Mouse (Mus musculus) mouse trophoblast stem cell (cell line): ENCODE data around the gene Ptpn11.
"Not testable (repeated sequence)": the region's sequence is repeated elsewhere in the genome, so short reads cannot be mapped to it uniquely, and the experiment has no call there.

Source experiments
- in situ Hi-C, 2 experiments: fragments of 300-500 bp; cut with MseI, MboI; formaldehyde crosslinking; loops; 2 replicates in 1 of 2; 3 replicates in 1 of 2; pipeline ENCODE4 v1.15.1; 2025

Gene Ptpn11

GRCm38 (mm10) chr5:121190836-121191583 is at the start of gene Ptpn11:
Ptpn11 (minus strand) TSS chr5:121191397.
- in situ Hi-C loops, result no loop called here

GRCm38 (mm10) chr5:121239846-121240245 is 48.6 kb upstream of the Ptpn11 start:
- in situ Hi-C loops, result no loop called here

- in situ Hi-C loops, result no loop called here
These were observed 47.0 kb upstream of the Ptpn11 start for GRCm38 (mm10) chr5:121238208-121238607.

GRCm38 (mm10) chr5:121236171-121236570 is 45.0 kb upstream of the Ptpn11 start:
- in situ Hi-C loops, result no loop called here

GRCm38 (mm10) chr5:121233726-121234125 is 42.5 kb upstream of the Ptpn11 start:
- in situ Hi-C loops, result no loop called here

GRCm38 (mm10) chr5:121232789-121233188 is 41.6 kb upstream of the Ptpn11 start:
- in situ Hi-C loops, result no loop called here

- in situ Hi-C loops, result no loop called here
These were observed 39.6 kb upstream of the Ptpn11 start for GRCm38 (mm10) chr5:121230811-121231210.

GRCm38 (mm10) chr5:121229182-121229581 is 38.0 kb upstream of the Ptpn11 start:
- in situ Hi-C loops, result no loop called here

- in situ Hi-C loops, result not testable (repeated sequence)
These were observed 36.1 kb upstream of the Ptpn11 start for GRCm38 (mm10) chr5:121227330-121227729.

- in situ Hi-C loops, result no loop called here
These were observed 35.6 kb upstream of the Ptpn11 start for GRCm38 (mm10) chr5:121226845-121227244.

- in situ Hi-C loops, result no loop called here
These were observed 35.2 kb upstream of the Ptpn11 start for GRCm38 (mm10) chr5:121226406-121226805.

GRCm38 (mm10) chr5:121225854-121226253 is 34.7 kb upstream of the Ptpn11 start:
- in situ Hi-C loops, result no loop called here

GRCm38 (mm10) chr5:121224856-121225255 is 33.7 kb upstream of the Ptpn11 start:
- in situ Hi-C loops, result no loop called here

- in situ Hi-C loops, result not testable (repeated sequence)
These were observed 32.8 kb upstream of the Ptpn11 start for GRCm38 (mm10) chr5:121224020-121224419.

- in situ Hi-C loops, result no loop called here
These were observed 30.2 kb upstream of the Ptpn11 start for GRCm38 (mm10) chr5:121221328-121221850.

- in situ Hi-C loops, result no loop called here
These were observed 29.6 kb upstream of the Ptpn11 start for GRCm38 (mm10) chr5:121220732-121221301.

- in situ Hi-C loops, result no loop called here
These were observed 29.0 kb upstream of the Ptpn11 start, which contains the start of gene Hectd4 for GRCm38 (mm10) chr5:121219980-121220731. Hectd4 (plus strand) TSS chr5:121220219.

GRCm38 (mm10) chr5:121219190-121219589 is 28.0 kb upstream of the Ptpn11 start:
- in situ Hi-C loops, result no loop called here

- in situ Hi-C loops, result no loop called here
These were observed 26.1 kb upstream of the Ptpn11 start for GRCm38 (mm10) chr5:121217313-121217634.

- in situ Hi-C loops, result not testable (repeated sequence)
These were observed 25.6 kb upstream of the Ptpn11 start for GRCm38 (mm10) chr5:121216584-121217312.

- in situ Hi-C loops, result no loop called here
These were observed 24.9 kb upstream of the Ptpn11 start for GRCm38 (mm10) chr5:121216126-121216446.
